ENCODE assay signal across 31 mouse cellular contexts in the genomic region with DNA sequence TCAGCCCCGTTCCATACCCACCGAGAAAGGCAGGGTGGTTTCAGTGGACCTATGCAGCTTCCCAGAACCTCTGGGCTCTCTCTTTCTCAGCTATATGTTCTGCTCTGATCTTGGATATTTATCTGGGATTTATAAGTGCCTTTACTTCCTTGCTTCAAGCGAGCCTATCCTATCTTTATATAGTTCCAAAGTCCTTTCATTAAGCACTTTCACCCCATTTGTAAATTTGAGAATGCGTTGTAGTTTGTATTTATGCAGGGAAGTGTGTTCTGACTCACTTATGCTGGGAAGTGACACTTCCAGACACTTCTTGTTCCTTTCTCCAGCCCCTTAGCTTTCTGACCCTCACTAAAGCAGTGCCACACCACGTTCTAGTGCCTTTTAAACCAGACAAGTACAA. TPM values are rescaled to one million over a fixed set of nuclear protein-coding genes. Genes with fewer than 3 reads are reported as not detected.
DNase-seq lines count a peak whose midpoint lies in the region; ATAC-seq and TF ChIP-seq lines count a peak whose summit lies in the region.
"Had no signal": no experiment of that assay in that cellular context is flagged by ENCODE, and none has a peak within 500 bp of the region (broad histone marks: within the 10 kb centered on the region; RNA-seq: fewer than 3 reads in every experiment).

A gene (minus strand): TSS at position 101 of the 400 bp plus-strand sequence.

- no peak within 1 kb of the TSS for H3K27ac ChIP-seq in intestine, embryonic 15.5 days
- H3K27ac ChIP-seq in intestine, postnatal 0 days (ENCODE audit: low read depth, low read length), result peak within 1 kb of the TSS; percentile 50
- H3K27ac ChIP-seq in small intestine, adult 2 months (ENCODE audit: insufficient read depth, low read depth, low read length), result peak within 1 kb of the TSS; percentile 99
- H3K27ac ChIP-seq: embryonic facial prominence, embryonic 10.5 days; embryonic facial prominence, embryonic 13.5 days; forebrain, embryonic 12.5 days; forebrain, embryonic 15.5 days; heart, adult 2 months; heart, embryonic 10.5 days; heart, embryonic 13.5 days; hindbrain, embryonic 12.5 days; hindbrain, embryonic 15.5 days had no signal

- no peak for TF ChIP-seq CTCF in intestine, postnatal 0 days (IDR thresholded peaks at IDR 0.05; ENCODE audit: low read depth)
- TF ChIP-seq CTCF in small intestine, adult 2 months (IDR thresholded peaks at IDR 0.05; ENCODE audit: extremely low read depth, insufficient read length, insufficient replicate concordance, low read depth, low read length), result no peak
- TF ChIP-seq CTCF in lung, adult 2 months (IDR thresholded peaks at IDR 0.05; ENCODE audit: insufficient read depth, low read length), result no peak

- peak; percentile 47; the same call in 1 of the 2 replicates for TF ChIP-seq POLR2A in small intestine, adult 2 months (IDR thresholded peaks at IDR 0.05; ENCODE audit: low read depth, low read length)
- no peak for TF ChIP-seq POLR2A in lung, adult 2 months (IDR thresholded peaks at IDR 0.05; ENCODE audit: borderline replicate concordance, extremely low read depth, low read depth, low read length)

- no peak for DNase-seq in thymus, postnatal 36 days
- DNase-seq in kidney, postnatal 10 days, result no peak
- DNase-seq in lung, adult 2 months, result no peak
- DNase-seq: adrenal gland, adult 8-10 months; adrenal gland, postnatal 25 days; cerebellum, adult 11-12 months; cerebellum, adult 8-10 months; cerebellum, postnatal 10 days; cerebellum, postnatal 36 days; embryo, embryonic 11 days; gastrocnemius, postnatal 25 days; heart, adult 2 months had no signal

- H3K36me3 ChIP-seq in intestine, embryonic 15.5 days, result no peaks in the 10 kb centered on the region
- no peaks in the 10 kb centered on the region for H3K36me3 ChIP-seq in intestine, postnatal 0 days (ENCODE audit: control insufficient read depth, insufficient read depth)
- H3K36me3 ChIP-seq in small intestine, adult 2 months (ENCODE audit: control insufficient read depth, insufficient read depth, low read length), result peaks cover 18% of the 10 kb centered on the region
- H3K36me3 ChIP-seq: embryonic facial prominence, embryonic 10.5 days; embryonic facial prominence, embryonic 13.5 days; forebrain, embryonic 12.5 days; forebrain, embryonic 15.5 days; heart, embryonic 10.5 days; heart, embryonic 13.5 days; hindbrain, embryonic 12.5 days; hindbrain, embryonic 15.5 days had no signal

- no peaks in the 10 kb centered on the region for H3K9me3 ChIP-seq in intestine, embryonic 15.5 days
- H3K9me3 ChIP-seq in intestine, postnatal 0 days (ENCODE audit: control insufficient read depth), result no peaks in the 10 kb centered on the region
- H3K9me3 ChIP-seq: embryonic facial prominence, embryonic 10.5 days; embryonic facial prominence, embryonic 13.5 days; forebrain, embryonic 12.5 days; forebrain, embryonic 15.5 days; heart, embryonic 10.5 days; heart, embryonic 13.5 days; hindbrain, embryonic 12.5 days; hindbrain, embryonic 15.5 days had no signal

- ATAC-seq in intestine, embryonic 15.5 days, result peak; percentile 11; the same call in 1 of the 2 replicates
- ATAC-seq in intestine, postnatal 0 days, result peak; percentile 56; the same call in 1 of the 2 replicates
- ATAC-seq: activated CD4-positive, CD25-positive, alpha-beta regulatory T cell, adult 4 months; CD4-positive, CD25-positive, alpha-beta regulatory T cell, adult 4 months; forebrain, embryonic 15.5 days had no signal

- no peak within 1 kb of the TSS for H3K4me2 ChIP-seq in intestine, embryonic 15.5 days (replicated peaks)
- H3K4me2 ChIP-seq in intestine, postnatal 0 days (replicated peaks; ENCODE audit: low read depth), result peak within 1 kb of the TSS; percentile 46; the same call in 1 of the 2 replicates
- H3K4me2 ChIP-seq: embryonic facial prominence, embryonic 13.5 days; forebrain, embryonic 12.5 days; forebrain, embryonic 15.5 days; heart, embryonic 13.5 days; hindbrain, embryonic 12.5 days; hindbrain, embryonic 15.5 days had no signal

- no peaks in the 10 kb centered on the region for H3K4me1 ChIP-seq in intestine, embryonic 15.5 days (replicated peaks)
- H3K4me1 ChIP-seq in intestine, postnatal 0 days (replicated peaks; ENCODE audit: control insufficient read depth, insufficient read depth, low read length), result no peaks in the 10 kb centered on the region
- peaks cover 20% of the 10 kb centered on the region; the same call in 1 of the 2 replicates for H3K4me1 ChIP-seq in small intestine, adult 2 months (ENCODE audit: control insufficient read depth, insufficient read depth, insufficient read length, low read length)
- H3K4me1 ChIP-seq in lung, adult 2 months (ENCODE audit: control insufficient read depth, insufficient read depth, low read length), result no peaks in the 10 kb centered on the region
- H3K4me1 ChIP-seq: embryonic facial prominence, embryonic 10.5 days; embryonic facial prominence, embryonic 13.5 days; forebrain, embryonic 12.5 days; forebrain, embryonic 15.5 days; heart, embryonic 10.5 days; heart, embryonic 13.5 days; hindbrain, embryonic 12.5 days; hindbrain, embryonic 15.5 days had no signal

- H3K9ac ChIP-seq in intestine, embryonic 15.5 days, result no peak within 1 kb of the TSS
- 0 out of 2 replicates have a peak within 1 kb of the TSS, but pooled peaks have one; percentile 11 for H3K9ac ChIP-seq in intestine, postnatal 0 days (ENCODE audit: low read depth, low read length)
- H3K9ac ChIP-seq: embryonic facial prominence, embryonic 13.5 days; forebrain, embryonic 12.5 days; forebrain, embryonic 15.5 days; heart, embryonic 13.5 days; hindbrain, embryonic 12.5 days; hindbrain, embryonic 15.5 days had no signal

- H3K27me3 ChIP-seq in intestine, embryonic 15.5 days (replicated peaks), result no peaks in the 10 kb centered on the region
- no peaks in the 10 kb centered on the region for H3K27me3 ChIP-seq in intestine, postnatal 0 days (replicated peaks; ENCODE audit: control insufficient read depth, insufficient read depth, low read length)
- no peaks in the 10 kb centered on the region for H3K27me3 ChIP-seq in small intestine, adult 2 months (ENCODE audit: control insufficient read depth, insufficient read depth, low read length)
- H3K27me3 ChIP-seq: embryonic facial prominence, embryonic 13.5 days; forebrain, embryonic 12.5 days; forebrain, embryonic 15.5 days; heart, embryonic 13.5 days; hindbrain, embryonic 12.5 days; hindbrain, embryonic 15.5 days had no signal

- no peak within 1 kb of the TSS for H3K4me3 ChIP-seq in intestine, embryonic 15.5 days (replicated peaks)
- no peak within 1 kb of the TSS for H3K4me3 ChIP-seq in intestine, postnatal 0 days (ENCODE audit: low read depth, low read length)
- peak within 1 kb of the TSS; percentile 74 for H3K4me3 ChIP-seq in small intestine, adult 2 months (ENCODE audit: low read depth, low read length)
- no peak within 1 kb of the TSS for H3K4me3 ChIP-seq in lung, adult 2 months (replicated peaks; ENCODE audit: extremely low read depth, low read depth, low read length)
- H3K4me3 ChIP-seq: embryonic facial prominence, embryonic 10.5 days; embryonic facial prominence, embryonic 13.5 days; erythroblast, embryonic 14.5 days; forebrain, embryonic 12.5 days; forebrain, embryonic 15.5 days; heart, adult 2 months; heart, embryonic 10.5 days; heart, embryonic 13.5 days; hindbrain, embryonic 12.5 days; hindbrain, embryonic 15.5 days had no signal

- 55% methylated on average over 5 of the region's 5 CpGs for WGBS in intestine, embryonic 15.5 days
- WGBS in intestine, postnatal 0 days, result 41% methylated on average over 5 of the region's 5 CpGs
- WGBS in small intestine, adult 2 months, result 29% methylated on average over 5 of the region's 5 CpGs
- WGBS in lung, adult 2 months, result 57% methylated on average over 5 of the region's 5 CpGs

RNA-seq across cellular contexts. Expression of the gene that starts here (rescaled TPM):
- 0.20 and 0.25 TPM in 2 replicates for polyA plus RNA-seq in intestine, embryonic 15.5 days (2015; fragmentation: Nextera tagmentation; extraction: Ambion mirVana)
- 0.98 and 1.0 TPM in 2 replicates for polyA plus RNA-seq in intestine, postnatal 0 days (2015; fragmentation: Nextera tagmentation; extraction: Ambion mirVana)
- polyA plus RNA-seq in small intestine, adult 2 months (2012; rRNA removed), result 4.1 and 5.8 TPM in 2 replicates
- not detected in 2 replicates for polyA plus RNA-seq in lung, adult 2 months (2012; rRNA removed)
- polyA plus RNA-seq: activated CD4-positive, CD25-positive, alpha-beta regulatory T cell, adult 4 months; brain, embryonic 14.5 days; C2C12; CD4-positive, CD25-positive, alpha-beta regulatory T cell, adult 4 months; cortical plate, adult 2 months; embryonic facial prominence, embryonic 10.5 days; embryonic facial prominence, embryonic 13.5 days; erythroblast, embryonic 14.5 days; forebrain, embryonic 12.5 days; forebrain, embryonic 15.5 days; gonadal fat pad, adult 2 months; heart, adult 2 months; heart, embryonic 10.5 days; heart, embryonic 13.5 days; heart, embryonic 16.5 days; hindbrain, embryonic 12.5 days; hindbrain, embryonic 15.5 days had no signal

Comparison
In these comparisons a context has a peak if more than half of its experiments do, and no peak if none do; other contexts are left out.
1. Peak in ATAC-seq in intestine, embryonic 15.5 days; RNA of the gene not detected or under 1 TPM.